Mouse (Mus musculus): Measurements from ENCODE around the gene Ablim2.

The Ablim2 gene

DNA sequence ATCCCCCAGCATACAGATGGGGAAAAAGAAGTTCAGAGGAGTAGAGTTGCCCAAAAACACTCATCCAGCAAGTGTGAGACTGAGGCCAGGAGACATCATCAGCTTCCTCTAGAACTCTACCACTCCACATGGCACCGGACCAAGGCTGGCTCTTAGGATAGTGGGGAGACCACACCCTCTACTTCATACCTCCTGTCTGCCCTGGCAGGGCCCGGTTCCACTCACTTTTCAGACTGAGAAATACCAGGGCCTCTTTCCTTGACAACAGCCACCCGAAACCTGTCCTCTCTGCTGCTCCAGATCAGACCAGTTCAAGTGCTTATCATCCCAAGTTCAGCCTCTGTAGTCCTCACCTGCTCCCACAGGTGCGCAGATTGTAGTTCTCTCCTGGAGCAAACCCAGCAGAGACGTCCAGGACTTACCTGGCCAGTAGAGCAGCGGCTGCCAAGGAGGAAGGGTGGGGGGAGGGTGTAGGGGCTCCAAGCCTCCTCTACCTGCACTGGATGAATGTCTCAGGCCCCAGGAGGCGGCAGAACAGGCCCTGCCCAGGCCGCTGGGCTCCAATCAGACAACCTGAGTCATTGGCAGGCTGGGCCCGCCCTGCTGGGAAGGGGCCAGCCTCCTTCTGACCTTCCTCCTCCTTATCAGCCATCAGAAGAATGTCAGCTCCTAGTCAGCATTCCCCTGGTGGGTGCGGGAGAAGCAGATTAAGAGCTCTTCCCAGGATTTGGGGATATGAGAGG is 18.0 kb upstream of the Ablim2 start, which contains the start of gene Sh3tc1:
Sh3tc1 (minus strand) TSS at position 452 of the 743 bp plus-strand sequence.
- peak; percentile 24 for DNase-seq (ENCODE audit: inconsistent ontology term)

DNA sequence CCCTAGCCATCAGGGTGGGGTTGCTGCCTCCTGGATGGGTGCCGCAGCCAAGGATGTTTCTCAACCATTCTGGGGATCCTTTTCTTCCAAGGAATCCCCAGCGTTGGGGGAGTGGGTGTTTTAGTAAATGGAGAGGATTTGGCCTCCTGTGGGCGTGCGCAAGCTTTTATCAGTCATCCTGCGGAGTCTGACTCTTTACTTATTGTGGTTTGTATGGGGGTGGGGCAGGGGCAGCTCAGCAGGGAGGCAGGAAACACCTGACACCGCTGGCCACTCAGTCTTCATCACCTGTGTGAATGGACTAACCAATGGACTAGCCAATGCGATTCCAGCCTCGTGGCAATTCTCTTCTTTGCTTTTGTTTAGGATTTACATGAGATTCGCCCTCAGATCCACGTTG is 17.0 kb upstream of the Ablim2 start:
- DNase-seq (ENCODE audit: inconsistent ontology term) = no peak

DNA sequence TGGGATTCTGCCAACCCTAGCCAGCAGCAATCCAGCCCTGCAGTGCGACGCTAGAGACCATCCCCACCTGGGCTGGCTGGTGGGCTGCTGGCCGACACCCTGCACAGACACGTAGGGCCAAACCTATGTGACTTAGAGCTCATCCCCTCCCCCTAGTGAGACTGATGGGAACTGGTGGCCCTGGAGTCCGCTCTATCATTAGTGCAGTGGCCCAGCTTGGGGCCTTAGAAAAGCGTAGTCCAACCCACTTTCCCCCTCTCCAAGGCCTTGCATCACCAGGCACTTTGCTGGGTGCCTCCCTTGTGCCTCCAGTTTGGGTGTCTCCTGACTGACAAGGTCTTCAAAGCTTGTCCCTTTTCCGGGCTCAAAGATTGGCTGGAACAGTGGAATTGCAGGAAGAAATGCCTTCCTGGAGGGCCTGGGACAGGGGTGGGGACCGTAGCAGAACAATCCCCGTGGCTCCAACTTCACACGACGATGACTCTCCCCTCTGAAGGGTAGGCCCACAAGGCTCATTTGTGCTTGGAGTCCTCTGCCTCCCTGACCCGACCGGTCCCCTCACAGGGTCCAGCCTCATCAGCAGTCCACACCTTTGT is 16.4 kb upstream of the Ablim2 start:
- no peak for DNase-seq (ENCODE audit: inconsistent ontology term)

DNA sequence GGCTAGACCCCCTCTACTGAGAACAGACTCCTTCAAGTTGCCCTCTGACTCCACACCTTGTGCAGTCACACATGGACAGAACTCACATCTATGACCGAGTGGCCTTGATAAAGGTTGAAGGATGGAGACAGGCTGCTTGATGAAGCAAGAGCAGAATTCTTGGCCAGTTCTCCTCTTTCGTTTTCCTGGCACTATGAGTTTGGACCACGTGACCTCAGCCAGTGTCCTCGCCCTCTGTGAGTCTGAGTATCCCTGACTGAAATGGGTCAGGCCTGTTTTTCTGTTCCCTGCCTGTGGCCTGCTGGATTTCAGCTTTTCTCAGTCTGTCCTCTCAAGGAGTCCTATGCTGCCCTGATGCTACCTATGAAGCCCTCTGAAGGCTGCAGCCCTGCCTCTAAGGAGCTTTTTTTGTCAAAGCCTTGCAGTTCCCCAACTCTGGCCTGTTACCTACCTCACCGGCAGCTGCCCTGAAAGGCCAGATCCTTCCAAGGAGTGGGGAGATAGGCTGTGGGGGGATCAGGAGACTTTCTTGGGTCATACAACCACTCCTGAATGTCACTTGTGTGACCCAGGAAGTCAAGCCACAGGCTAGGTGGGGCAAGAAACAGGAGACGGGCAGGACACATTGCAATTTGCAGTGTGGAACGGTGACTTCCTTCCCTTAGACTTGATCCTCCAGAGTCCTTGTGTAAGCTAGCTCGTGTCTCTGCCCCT is 14.3 kb upstream of the Ablim2 start:
- DNase-seq (ENCODE audit: inconsistent ontology term) = peak; percentile 69

DNA sequence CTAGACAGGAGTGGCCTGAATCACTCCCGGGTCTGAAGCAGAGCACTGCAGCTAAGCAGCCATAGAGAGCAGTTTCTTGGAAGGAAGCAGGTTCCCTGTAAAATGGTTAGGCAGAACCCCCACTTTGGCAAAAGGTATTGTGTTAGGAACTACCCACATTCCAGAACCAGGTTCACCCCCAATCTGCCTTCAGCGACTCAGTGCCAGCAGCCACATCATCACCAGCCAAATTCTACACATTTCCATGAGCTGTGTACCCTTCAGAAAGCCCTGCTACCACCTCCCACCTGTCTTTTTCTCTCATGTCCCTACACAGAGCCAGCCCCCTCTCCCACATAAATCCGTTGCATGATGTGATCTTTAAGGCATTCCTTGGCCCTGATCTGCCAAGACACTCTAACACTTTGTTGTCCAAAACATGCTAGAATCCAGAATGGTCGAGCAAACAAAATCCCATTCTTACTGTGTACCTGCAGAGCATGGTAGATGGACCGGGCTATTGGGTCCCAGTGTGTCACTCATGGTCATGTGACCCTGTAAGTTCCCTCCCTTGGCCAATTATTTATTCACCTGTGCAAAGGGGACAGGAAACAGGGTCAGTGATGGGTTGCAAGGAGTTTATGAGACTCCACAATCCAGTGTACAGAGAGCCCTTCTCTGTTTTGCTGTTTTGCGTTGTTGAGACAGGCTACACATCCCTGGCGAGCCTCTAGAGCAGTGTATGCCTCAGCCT is 13.5 kb upstream of the Ablim2 start:
- no peak for DNase-seq (ENCODE audit: inconsistent ontology term)

DNA sequence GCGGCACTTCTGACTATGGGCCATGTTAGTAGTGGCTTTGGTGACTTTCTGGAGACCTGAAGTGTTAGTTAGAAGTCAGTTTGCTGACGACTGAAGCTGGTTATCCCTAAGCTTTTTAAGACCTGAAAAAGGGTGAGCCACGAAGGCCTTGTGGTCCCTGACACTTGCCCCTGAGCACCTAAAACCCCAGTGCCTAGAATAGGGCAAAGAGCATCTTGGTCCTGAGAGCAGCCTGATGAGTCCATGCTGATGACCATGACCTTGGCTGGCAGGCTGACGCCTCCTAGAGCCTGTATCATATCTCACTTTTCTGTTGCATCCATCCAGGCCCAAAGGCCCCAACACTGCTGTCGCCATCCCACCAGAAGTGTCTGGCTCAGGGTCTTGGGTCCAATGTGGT is 12.3 kb upstream of the Ablim2 start:
- no peak for DNase-seq (ENCODE audit: inconsistent ontology term)

DNA sequence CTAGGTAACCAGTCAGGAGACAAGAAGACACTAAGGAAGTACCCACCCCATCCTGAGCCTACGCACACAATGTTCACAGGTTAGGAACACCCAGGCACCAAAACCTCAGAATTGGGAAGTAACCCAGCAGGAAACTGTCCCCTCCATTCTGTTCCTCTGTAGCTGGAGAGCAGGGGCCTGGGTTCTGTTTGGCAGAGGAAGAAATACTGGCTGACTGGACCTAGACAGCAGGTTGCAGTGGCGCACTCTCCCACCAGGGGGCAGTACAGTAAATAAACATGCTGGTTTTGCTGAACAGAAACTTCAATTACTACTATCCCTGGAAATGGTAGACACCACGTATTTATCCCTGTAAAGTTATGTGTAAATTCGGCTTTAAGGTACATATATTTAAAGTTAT is 10.8 kb upstream of the Ablim2 start:
- DNase-seq (ENCODE audit: inconsistent ontology term) = peak; percentile 41

DNA sequence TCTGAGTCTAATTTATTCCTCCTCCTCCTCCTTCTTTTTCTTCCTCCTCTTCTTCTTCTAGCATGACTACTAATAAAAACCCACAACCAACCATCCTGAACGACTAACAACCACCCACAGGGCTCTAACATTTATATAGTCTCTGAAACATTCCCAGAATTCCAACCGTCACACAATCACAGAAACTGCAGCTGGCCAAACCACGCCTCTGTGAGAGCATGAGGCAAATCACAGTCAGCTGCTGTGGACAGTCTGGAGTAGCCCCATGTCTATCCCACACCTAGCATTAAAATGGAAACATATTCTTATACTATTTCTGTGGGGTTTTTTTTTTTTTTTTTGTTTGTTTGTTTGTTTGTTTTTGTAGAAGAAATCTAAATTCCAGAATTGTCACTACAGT is 8.3 kb upstream of the Ablim2 start:
- DNase-seq (ENCODE audit: inconsistent ontology term) = no peak

DNA sequence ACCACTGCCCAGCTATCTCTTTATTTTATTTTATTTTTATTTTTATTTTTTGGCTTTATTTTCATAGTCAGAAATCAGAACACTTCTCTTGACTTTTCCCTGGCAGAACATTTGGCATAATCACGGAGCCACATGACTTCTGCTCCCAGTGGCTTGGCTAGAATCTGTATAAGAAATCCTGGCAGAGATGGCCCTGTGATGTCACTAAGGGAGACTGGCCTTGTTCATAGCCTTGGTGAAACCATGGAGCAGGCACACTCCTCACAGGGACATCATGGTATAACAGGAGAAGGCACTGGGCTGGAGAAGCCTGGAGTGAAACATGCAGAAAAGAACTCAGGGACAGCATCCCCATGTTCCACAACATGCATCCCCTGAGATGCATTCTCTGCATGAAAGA is 7.7 kb upstream of the Ablim2 start:
- no peak for DNase-seq (ENCODE audit: inconsistent ontology term)

DNA sequence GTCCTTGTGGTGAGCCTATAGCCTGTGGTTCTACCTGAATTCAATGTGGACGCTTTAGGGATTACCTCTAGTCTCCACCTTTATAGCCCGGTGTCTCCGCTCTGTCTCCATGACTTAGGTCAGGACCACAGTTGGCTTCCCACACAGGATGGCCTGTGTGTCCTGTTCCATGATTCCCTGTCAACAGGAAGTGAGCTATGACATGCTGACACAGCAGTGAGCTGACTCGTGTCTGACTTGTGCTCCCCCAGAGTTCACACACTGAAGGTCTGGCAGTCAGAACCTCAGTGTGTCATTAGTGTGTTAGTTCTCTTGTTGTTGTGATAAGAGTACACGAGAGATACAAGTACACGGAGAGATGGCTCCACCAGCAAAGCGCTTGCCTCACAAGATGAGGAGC is 6.7 kb upstream of the Ablim2 start:
- no peak for DNase-seq (ENCODE audit: inconsistent ontology term)

DNA sequence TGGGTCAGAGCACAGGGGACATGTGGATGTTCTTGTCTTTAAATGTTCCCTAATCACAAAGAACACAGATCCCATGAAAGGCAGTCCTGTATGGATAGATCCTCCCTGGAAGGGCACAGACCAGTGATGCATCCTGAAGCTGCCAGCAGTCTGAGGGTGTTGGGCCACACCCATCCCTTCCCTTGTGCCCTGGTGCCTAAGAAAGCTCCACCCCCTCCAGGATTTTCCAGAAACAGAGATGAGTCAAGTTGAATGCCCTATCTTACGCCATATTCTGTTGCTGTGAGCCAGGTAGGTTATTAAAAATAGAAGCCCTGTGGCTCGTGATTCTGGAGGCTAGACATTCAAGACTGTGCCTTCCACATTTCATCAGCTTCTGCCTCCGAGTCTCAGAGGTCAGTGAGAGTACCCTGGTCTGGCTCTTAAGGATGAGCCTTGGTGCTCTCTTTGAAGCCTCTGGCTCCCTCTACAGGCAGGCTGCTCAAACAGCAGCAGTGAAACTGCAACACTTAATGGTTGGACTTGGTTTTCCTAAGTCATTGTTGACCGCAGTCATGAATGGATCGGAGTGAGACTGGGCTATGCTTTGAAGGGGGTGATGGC is 2.4 kb upstream of the Ablim2 start:
- DNase-seq (ENCODE audit: inconsistent ontology term) = peak; percentile 68

DNA sequence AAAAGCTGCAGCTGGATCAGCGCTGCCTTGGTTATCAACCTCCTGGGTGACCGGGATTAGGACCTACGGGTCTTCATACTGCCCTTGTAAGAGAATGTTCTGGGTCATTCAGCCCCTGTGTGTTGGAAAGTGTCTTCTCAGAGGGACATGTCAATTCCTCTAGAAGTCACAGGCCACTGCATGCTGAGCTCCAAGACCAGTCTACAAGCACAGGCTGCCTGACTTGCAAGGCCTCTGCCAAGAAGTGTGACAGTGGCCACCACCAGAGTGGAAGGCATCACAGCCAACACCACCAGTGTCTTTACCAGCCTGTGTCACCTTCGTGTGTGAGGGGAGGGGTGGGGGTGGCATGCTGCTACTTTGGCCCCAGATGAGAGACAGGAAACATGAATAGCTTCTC is 1.7 kb upstream of the Ablim2 start:
- DNase-seq (ENCODE audit: inconsistent ontology term) = no peak

DNA sequence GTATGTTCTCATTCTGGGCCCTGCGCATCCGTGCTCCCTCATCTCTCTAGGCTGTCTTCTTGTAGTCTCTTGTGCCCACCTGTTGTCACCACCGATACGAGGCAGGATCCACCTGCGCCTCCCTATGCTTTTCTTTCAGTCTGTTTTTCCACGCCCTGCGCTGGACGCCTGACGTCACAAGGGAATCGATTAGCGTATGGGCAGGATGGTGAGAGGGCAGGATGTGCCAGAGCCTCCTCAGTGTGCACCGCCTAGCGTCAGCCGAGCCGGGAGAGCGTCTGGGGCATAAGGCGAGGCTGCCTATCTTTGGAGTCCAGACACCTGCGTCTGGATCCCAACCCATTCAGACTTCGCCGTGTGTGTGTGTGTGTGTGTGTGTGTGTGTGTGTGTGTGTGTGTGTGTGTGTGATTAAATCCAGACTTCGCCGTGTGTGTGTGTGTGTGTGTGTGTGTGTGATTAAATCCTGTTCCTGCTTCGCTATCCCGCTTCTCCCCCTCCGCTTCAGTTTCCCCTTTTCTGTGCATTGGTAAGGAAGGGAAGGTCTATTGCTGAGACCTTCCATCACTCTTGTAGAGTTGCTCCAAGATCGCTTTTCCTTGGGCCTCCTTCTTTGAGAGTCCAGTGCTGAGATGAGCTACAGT is 562 bp upstream of the Ablim2 start:
- peak; percentile 26 for DNase-seq (ENCODE audit: inconsistent ontology term)

DNA sequence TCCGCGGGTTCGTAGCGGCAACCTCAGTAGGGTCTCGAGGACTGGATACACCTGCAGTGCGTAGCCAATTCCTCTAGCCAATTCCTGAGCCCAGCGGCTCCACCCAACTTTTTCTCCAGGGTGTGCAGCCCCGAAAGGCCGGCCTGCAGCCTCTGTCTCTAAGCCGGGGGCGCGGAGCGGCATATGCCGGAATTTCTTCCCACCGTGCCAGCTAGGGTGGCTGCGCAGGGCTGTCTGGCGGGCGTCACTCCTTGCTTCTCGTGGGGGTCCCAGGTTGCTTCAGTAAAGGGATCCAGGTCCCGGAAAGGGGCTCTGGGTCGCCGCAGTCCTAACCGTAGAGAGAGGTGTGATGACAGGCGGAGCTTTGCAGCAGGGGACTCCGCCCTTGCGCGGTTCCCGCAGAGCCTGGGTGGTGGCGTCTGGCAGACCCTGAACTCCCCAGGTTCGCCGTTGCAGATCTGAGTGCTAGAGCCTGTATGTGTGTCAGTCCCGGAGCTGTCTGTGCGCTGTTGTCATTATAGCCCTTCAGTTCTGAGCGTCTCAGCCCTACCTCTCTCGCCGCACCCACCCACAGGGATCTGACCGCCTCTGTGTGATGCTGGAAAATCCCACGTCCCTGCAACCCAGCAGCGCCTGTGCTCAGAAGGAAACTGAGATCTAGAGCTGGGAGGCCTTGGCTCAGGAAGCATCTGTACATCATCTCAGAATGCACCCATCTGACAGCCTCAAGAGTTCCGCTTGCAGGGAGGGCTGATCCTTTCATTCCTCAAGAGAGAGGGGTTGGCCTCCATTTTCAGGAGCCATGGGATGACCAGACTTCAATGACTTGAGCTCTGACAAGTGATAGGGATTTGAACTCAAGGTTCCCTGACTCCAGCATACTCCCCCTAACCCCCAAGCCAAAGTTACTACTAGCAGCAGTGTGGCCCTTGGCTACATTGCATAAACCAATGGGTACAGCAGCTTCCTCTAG is 687 bp downstream of the Ablim2 start:
- no peak for DNase-seq (ENCODE audit: inconsistent ontology term)

DNA sequence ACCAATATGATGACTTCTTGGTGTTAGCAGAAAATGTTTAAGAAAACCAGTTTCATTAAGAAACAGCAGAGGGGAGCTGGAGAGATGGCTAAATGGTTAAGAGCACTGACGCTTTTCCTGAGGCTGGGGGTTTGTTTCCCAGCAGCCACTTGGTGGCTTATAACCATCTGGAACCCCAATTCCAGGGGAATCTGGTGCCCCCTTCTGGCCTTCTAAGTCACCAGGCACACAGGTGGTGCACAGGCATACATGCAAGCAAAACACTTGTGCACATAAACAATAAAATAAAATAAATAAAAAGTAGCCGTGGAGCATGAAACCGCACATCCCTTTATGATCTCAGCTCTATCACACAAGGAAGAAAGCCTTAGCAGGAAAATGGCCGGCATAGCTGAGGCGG is 3.6 kb downstream of the Ablim2 start:
- DNase-seq (ENCODE audit: inconsistent ontology term) = no peak

DNA sequence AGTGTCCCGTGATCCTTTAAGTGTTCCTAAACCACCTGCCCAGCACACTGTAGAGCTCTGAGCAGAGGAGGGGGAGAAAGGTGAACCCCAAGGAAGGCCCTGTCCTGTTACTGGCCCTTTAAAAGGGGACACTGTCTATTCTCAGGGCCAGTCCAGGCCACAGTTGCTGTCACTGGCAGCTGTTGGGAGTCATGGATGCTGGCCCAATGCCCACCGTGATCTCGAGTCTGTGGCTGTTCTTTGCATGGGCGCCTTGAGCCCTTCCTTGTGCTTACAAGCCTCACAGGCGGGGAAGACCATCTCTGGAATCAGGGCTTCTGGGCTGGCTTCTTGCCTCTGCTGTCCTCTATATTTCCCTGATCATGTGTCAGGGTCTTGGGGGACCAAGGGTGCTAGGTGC is 4.7 kb downstream of the Ablim2 start:
- DNase-seq (ENCODE audit: inconsistent ontology term) = no peak

DNA sequence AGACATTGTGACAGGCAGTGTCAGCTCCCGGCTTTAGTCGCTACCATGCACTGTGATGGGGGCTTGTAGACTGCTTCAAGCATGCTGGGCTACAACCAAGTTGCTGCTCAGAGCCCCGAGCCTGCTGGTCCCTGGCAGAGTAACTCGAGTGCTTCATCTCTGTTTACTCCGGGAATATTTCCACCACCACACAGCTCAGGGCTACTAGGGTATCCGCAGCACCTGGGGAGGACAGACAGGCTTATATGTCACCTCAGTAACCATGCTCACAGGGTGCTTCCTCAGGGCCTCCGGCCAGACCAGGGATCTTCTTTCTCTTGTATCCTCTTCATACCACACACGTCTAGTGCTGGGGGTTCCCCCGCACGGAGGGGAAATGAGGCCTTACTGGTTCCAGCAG is 5.2 kb downstream of the Ablim2 start:
- no peak for DNase-seq (ENCODE audit: inconsistent ontology term)

DNA sequence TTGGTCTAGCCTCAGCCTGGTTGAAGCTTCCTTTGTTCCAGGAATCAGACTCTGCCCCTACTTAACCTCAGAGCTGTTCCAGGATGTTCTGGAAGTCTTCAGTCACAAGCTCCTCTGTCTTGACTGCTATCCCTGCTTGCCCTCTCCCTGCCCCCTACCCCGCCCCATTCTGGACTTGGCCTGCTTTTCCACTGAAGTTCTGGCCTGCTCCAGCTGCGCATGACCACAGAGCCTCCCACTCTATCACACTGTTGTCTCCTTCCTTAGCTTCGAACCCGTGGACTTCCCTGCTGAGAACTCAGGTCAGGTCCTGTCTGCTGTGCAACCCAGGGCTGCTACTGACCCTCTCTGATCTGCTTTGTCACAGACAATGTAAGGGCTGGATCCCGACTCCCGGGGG is 8.2 kb downstream of the Ablim2 start:
- DNase-seq (ENCODE audit: inconsistent ontology term) = no peak

DNA sequence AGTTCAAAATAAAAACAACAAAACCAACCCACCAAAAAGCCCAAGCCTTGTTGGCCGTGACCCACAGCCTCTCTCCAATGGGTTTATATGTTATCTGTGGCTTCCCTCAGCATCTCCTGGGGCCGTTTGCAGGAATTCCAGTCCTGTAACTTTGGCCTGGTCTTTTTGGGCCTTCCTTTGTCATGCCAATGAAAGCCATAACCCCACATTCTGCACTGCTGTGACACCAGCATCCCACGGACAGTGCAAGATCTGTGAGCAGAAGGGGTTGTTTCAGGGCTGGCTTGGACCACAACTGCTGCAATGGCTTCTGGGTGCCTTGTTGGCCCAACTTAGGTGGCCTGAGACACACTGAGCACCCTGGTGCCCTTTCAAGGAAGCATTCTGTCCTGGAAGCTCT is 10.8 kb downstream of the Ablim2 start:
- DNase-seq (ENCODE audit: inconsistent ontology term) = no peak

DNA sequence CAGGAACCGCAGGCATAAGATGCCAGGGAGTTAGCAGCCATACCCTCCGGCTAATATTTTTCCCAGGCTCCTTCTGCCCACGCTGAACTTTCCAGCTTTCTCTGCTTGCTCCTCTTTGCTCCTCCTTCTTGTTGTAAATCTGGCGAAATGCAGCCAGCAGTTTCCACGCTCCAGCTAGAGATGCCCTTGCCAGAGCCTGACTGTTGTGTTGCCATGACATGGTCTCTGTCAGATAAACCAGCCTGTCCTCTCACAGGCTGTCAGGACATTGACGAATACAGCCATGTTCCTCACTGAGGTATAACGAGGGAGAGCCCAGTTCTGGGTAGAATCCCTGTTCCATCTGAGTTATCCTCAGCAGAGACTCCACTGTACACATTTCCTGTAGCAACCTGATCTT is 11.3 kb downstream of the Ablim2 start:
- DNase-seq (ENCODE audit: inconsistent ontology term) = no peak

Measured in Muller cell, postnatal 12 days (primary cell).